ENCODE assay signal across 18 mouse cellular contexts in the genomic region with DNA sequence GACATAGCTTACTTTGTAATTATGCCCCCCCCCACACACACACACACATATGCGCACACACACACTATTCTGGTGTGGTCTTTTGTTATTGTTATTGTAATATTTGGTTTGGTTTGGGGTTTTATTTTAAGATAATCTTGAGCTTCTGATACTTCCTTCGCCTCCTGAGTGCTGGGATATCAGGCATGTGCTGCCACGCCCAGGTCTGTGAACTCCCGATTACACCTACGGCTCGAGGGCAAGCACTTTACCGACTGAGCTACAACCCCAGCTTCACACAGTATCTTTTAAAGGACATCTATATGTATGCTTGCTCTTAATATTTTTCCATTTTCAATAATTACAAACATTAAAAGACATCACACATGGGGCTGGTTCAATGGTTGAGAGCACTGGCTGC. TPM values are rescaled to one million over a fixed set of nuclear protein-coding genes. Genes with fewer than 3 reads are reported as not detected.
A peak's percentile ranks its signal among the peaks of the same experiment; 100 is the strongest.
DNase-seq lines count a peak whose midpoint lies in the region; ATAC-seq and TF ChIP-seq lines count a peak whose summit lies in the region.
"Had no signal": no experiment of that assay in that cellular context is flagged by ENCODE, and none has a peak within 500 bp of the region (broad histone marks: within the 10 kb centered on the region; RNA-seq: fewer than 3 reads in every experiment).

No protein-coding gene starts in this region.

- DNase-seq in spleen, adult 12 weeks (ENCODE audit: low spot score): peak; percentile 74
- DNase-seq in spleen, adult 18-20 months: no peak
- DNase-seq in liver, postnatal 0 days: peak; percentile 84
- DNase-seq in left cerebral cortex, postnatal 4 days: no peak
- no peak for DNase-seq in frontal cortex, postnatal 36 days (ENCODE audit: low spot score in 2 of 2)
- no peak for DNase-seq in layer of hippocampus, postnatal 36 days
- DNase-seq: cerebellum, adult 9-10 months; kidney, adult 8-10 months; kidney, postnatal 4 days; midbrain, embryonic 14.5 days; thymus, adult 2 months had no signal

- H3K9me3 ChIP-seq in erythroblast, embryonic 14.5 days (ENCODE audit: control insufficient read depth, low read length): peaks cover 8% of the 10 kb centered on the region
- H3K9me3 ChIP-seq in liver, postnatal 0 days (ENCODE audit: low read length): no peaks in the 10 kb centered on the region
- H3K9me3 ChIP-seq: hindbrain, embryonic 13.5 days; limb, embryonic 13.5 days; neural tube, embryonic 12.5 days had no signal

- H3K27me3 ChIP-seq in erythroblast, embryonic 14.5 days (ENCODE audit: control insufficient read depth): no peaks in the 10 kb centered on the region; the same call in 1 of the 2 replicates
- no peaks in the 10 kb centered on the region for H3K27me3 ChIP-seq in liver, postnatal 0 days (ENCODE audit: insufficient read depth, low read length)
- H3K27me3 ChIP-seq: hindbrain, embryonic 13.5 days; limb, embryonic 13.5 days; neural tube, embryonic 12.5 days; Patski had no signal

- peak overlapping the region; percentile 35 for H3K4me3 ChIP-seq in erythroblast, embryonic 14.5 days (replicated peaks)
- H3K4me3 ChIP-seq in liver, postnatal 0 days (ENCODE audit: low read depth, low read length): no peak overlapping the region
- H3K4me3 ChIP-seq: hindbrain, embryonic 13.5 days; limb, embryonic 13.5 days; neural tube, embryonic 12.5 days had no signal

- TF ChIP-seq EP300 in liver, postnatal 0 days (IDR thresholded peaks at IDR 0.05; ENCODE audit: low read depth): peak; percentile 99

- no peak for TF ChIP-seq CTCF in liver, postnatal 0 days (IDR thresholded peaks at IDR 0.05; ENCODE audit: low read depth)

- H3K4me2 ChIP-seq in liver, postnatal 0 days (ENCODE audit: low read depth, low read length): peak overlapping the region; percentile 41; the same call in 1 of the 2 replicates
- H3K4me2 ChIP-seq: hindbrain, embryonic 13.5 days; limb, embryonic 13.5 days; neural tube, embryonic 12.5 days had no signal

- ATAC-seq in liver, postnatal 0 days: peak; percentile 86
- ATAC-seq: Patski had no signal

- WGBS in liver, postnatal 0 days (ENCODE audit: insufficient replicate concordance): 56% methylated on average over 7 of the region's 7 CpGs

- H3K27ac ChIP-seq in liver, postnatal 0 days (ENCODE audit: low read depth): peak overlapping the region; percentile 85
- H3K27ac ChIP-seq: hindbrain, embryonic 13.5 days; limb, embryonic 13.5 days; neural tube, embryonic 12.5 days had no signal

- H3K4me1 ChIP-seq in erythroblast, embryonic 14.5 days (ENCODE audit: control insufficient read depth): peaks cover 88% of the 10 kb centered on the region
- peaks cover 52% of the 10 kb centered on the region for H3K4me1 ChIP-seq in liver, postnatal 0 days (ENCODE audit: insufficient read depth)
- H3K4me1 ChIP-seq: neural tube, embryonic 12.5 days had no signal

- peaks cover 17% of the 10 kb centered on the region for H3K36me3 ChIP-seq in erythroblast, embryonic 14.5 days (ENCODE audit: control insufficient read depth)
- H3K36me3 ChIP-seq in liver, postnatal 0 days (replicated peaks; ENCODE audit: insufficient read depth, low read length): no peaks in the 10 kb centered on the region
- H3K36me3 ChIP-seq: hindbrain, embryonic 13.5 days; limb, embryonic 13.5 days; neural tube, embryonic 12.5 days had no signal

- H3K9ac ChIP-seq in liver, postnatal 0 days (replicated peaks): peak overlapping the region; percentile 22; the same call in 1 of the 2 replicates
- H3K9ac ChIP-seq: hindbrain, embryonic 13.5 days; limb, embryonic 13.5 days; neural tube, embryonic 12.5 days had no signal

- intact Hi-C loops in left cerebral cortex, postnatal 4 days (cut with DNase I): no loop called here

RNA-seq across cellular contexts. Expression of a gene that starts 24.9 kb away (rescaled TPM):
- not detected in 2 replicates for polyA plus RNA-seq in erythroblast, embryonic 14.5 days (2012)
- 0.16 and 0.20 TPM in 2 replicates for polyA plus RNA-seq in liver, postnatal 0 days (2015; fragmentation: Nextera tagmentation; extraction: Ambion mirVana)
- total RNA-seq in left cerebral cortex, postnatal 4 days (2021): under 1 TPM in 1 of 2 experiments, not detected in 1; 0.26 TPM
- total RNA-seq in layer of hippocampus, postnatal 36 days (2021): not detected
- total RNA-seq: left cerebral cortex, adult 18-20 months had no signal
- polyA plus RNA-seq: heart, embryonic 14.5 days; limb, embryonic 13.5 days; midbrain, embryonic 14.5 days; neural tube, embryonic 12.5 days had no signal

RNA-seq across cellular contexts. Expression of a gene that starts 44.1 kb away (rescaled TPM):
- 0.05 TPM in 1 of 2 replicates, not detected in the other for polyA plus RNA-seq in erythroblast, embryonic 14.5 days (2012)
- 0.96 and 1.3 TPM in 2 replicates for polyA plus RNA-seq in liver, postnatal 0 days (2015; fragmentation: Nextera tagmentation; extraction: Ambion mirVana)
- 1 to 10 TPM; 1.8 TPM for total RNA-seq in left cerebral cortex, postnatal 4 days (2021)
- total RNA-seq in layer of hippocampus, postnatal 36 days (2021): 1 to 10 TPM; 2.2 to 3.4 TPM

Comparison
In these comparisons a context has a peak if more than half of its experiments do, and no peak if none do; other contexts are left out.
1. DNase-seq: peak in spleen, adult 12 weeks (single experiment) and liver, postnatal 0 days (single experiment); none in spleen, adult 18-20 months (0 of 2), left cerebral cortex, postnatal 4 days (single experiment), frontal cortex, postnatal 36 days (0 of 2) and layer of hippocampus, postnatal 36 days (0 of 2).